Mouse (Mus musculus): ENCODE data around the gene Fitm1.

Gene Fitm1

GRCm38 (mm10) chr14:55575302-55575701, at the start of gene Fitm1:
Fitm1 (plus strand) TSS chr14:55575617.
- no peak for DNase-seq (ENCODE audit: low read depth, low spot score)

- DNase-seq (ENCODE audit: low read depth, low spot score): no peak
Observed at GRCm38 (mm10) chr14:55526674-55527073, 48.7 kb upstream of the Fitm1 start.

- DNase-seq (ENCODE audit: low read depth, low spot score): peak; percentile 68
Observed at GRCm38 (mm10) chr14:55527940-55528339, 47.5 kb upstream of the Fitm1 start.

GRCm38 (mm10) chr14:55536116-55536745, 39.2 kb upstream of the Fitm1 start:
- peak; percentile 38 for DNase-seq (ENCODE audit: low read depth, low spot score)

- peak; percentile 95 for DNase-seq (ENCODE audit: low read depth, low spot score)
Observed at GRCm38 (mm10) chr14:55540067-55540786, 35.2 kb upstream of the Fitm1 start, which contains the start of gene Pck2. Pck2 (plus strand) TSS chr14:55540266.

- DNase-seq (ENCODE audit: low read depth, low spot score): peak; percentile 78
Observed at GRCm38 (mm10) chr14:55540787-55541321, 34.6 kb upstream of the Fitm1 start.

- no peak for DNase-seq (ENCODE audit: low read depth, low spot score)
Observed at GRCm38 (mm10) chr14:55542268-55542667, 33.1 kb upstream of the Fitm1 start.

GRCm38 (mm10) chr14:55544334-55544733, 31.1 kb upstream of the Fitm1 start:
- DNase-seq (ENCODE audit: low read depth, low spot score): no peak

- no peak for DNase-seq (ENCODE audit: low read depth, low spot score)
Observed at GRCm38 (mm10) chr14:55550191-55550590, 25.2 kb upstream of the Fitm1 start.

GRCm38 (mm10) chr14:55551347-55551746, 24.1 kb upstream of the Fitm1 start:
- no peak for DNase-seq (ENCODE audit: low read depth, low spot score)

GRCm38 (mm10) chr14:55551794-55552193, 23.6 kb upstream of the Fitm1 start:
- no peak for DNase-seq (ENCODE audit: low read depth, low spot score)

GRCm38 (mm10) chr14:55554635-55555034, 20.8 kb upstream of the Fitm1 start:
- DNase-seq (ENCODE audit: low read depth, low spot score): no peak

GRCm38 (mm10) chr14:55555788-55556187, 19.6 kb upstream of the Fitm1 start:
- DNase-seq (ENCODE audit: low read depth, low spot score): no peak

GRCm38 (mm10) chr14:55557003-55557402, 18.4 kb upstream of the Fitm1 start:
- DNase-seq (ENCODE audit: low read depth, low spot score): peak; percentile 79

GRCm38 (mm10) chr14:55557587-55557986, 17.8 kb upstream of the Fitm1 start:
- DNase-seq (ENCODE audit: low read depth, low spot score): no peak

- DNase-seq (ENCODE audit: low read depth, low spot score): no peak
Observed at GRCm38 (mm10) chr14:55558740-55559448, 16.5 kb upstream of the Fitm1 start.

- peak; percentile 85 for DNase-seq (ENCODE audit: low read depth, low spot score)
Observed at GRCm38 (mm10) chr14:55559799-55560201, 15.6 kb upstream of the Fitm1 start, which contains the start of gene Dcaf11. Dcaf11 (plus strand) TSS chr14:55560006.

GRCm38 (mm10) chr14:55560202-55561073, 15.0 kb upstream of the Fitm1 start, which contains the start of gene A730061H03Rik:
A730061H03Rik (minus strand) TSS chr14:55560406.
- peak; percentile 97 for DNase-seq (ENCODE audit: low read depth, low spot score)

GRCm38 (mm10) chr14:55561860-55562259, 13.6 kb upstream of the Fitm1 start:
- DNase-seq (ENCODE audit: low read depth, low spot score): no peak

- no peak for DNase-seq (ENCODE audit: low read depth, low spot score)
Observed at GRCm38 (mm10) chr14:55563249-55563648, 12.2 kb upstream of the Fitm1 start.

- no peak for DNase-seq (ENCODE audit: low read depth, low spot score)
Observed at GRCm38 (mm10) chr14:55565748-55566147, 9.7 kb upstream of the Fitm1 start.
